Mouse (Mus musculus) heart, postnatal 14 days (tissue): ENCODE measurements at regions not wholly inside any gene's neighbourhood (a gene's known extent, or its start where the extent isn't known, plus 50 kb on each side); places are given as distances from the start of the nearest gene placed in this dataset.
A peak's percentile ranks its signal among the peaks of the same experiment; 100 is the strongest.

ENCODE experiments used
- DNase-seq, 2 experiments: peaks; one replicate each; pipeline ENCODE4 v3.0.0; 2021 to 2022
- intact Hi-C: fragments of 180-260 bp; cut with DNase I; formaldehyde crosslinking; loops from one replicate; pipeline ENCODE4 v1.15.1; 2025

DNA sequence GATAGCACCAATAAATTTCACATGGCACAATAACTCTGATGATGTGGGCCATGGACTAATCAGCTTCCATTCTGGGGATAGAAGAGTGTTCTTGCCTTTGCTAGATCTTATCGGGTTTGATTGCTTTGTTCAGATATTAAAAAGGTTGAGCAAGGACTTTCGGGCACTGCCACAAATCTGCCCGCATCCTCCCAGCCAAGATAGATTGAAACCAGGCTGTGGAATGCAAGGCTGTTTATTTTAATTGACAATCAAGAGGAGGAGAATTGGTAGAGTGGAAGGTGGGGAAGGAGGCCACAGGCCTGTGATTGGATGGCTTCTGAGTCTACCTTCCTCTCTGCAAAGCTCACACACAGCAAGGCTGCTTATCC, 106.5 kb upstream of the Cadm1 start:
- intact Hi-C loops: loop anchor here (5.0 kb wide), 1 partner anchor 104 kb away; no protein-coding TSS in a partner anchor
- DNase-seq: no peak

DNA sequence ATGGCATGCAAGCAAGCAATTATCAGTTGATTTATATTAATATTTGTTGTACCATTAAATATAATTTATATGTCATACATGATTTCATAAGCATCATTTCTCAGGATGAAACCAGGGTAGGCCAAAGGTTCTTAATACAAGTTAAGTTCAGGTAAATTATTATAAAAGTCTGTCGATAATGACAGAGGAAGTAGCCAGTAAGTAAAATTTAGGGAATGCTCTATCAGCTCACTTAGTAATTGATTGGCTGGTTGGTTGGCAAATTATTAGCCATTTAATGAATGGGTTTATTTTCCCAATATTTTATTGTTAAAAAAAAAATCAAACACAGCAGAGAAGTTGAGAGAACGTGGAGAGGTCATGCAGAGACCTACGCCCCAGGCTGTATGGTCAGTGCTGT, 105.8 kb upstream of the Cadm1 start:
- intact Hi-C loops: loop anchor here (5.0 kb wide), 1 partner anchor 103 kb away; no protein-coding TSS in a partner anchor
- no peak for DNase-seq

DNA sequence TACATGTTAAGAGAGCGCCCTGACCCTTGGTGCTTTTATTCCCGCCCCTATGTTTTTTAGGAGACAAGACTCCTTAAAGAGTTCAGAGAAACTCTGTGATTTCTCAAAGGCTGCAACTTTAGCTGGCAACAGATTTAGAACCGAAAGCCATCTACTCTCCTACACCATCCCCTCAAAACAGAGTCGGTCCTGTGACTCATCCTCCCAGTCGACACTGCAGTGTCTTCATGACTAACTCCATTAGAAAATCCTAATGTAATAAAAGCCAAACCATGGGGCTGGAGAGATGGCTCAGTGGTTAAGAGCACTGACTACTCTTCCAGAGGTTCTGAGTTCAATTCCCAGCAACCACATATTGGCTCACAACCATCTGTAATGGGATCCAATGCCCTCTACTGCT, 103.3 kb upstream of the Cadm1 start:
- DNase-seq: no peak
- intact Hi-C loops: no loop called here

DNA sequence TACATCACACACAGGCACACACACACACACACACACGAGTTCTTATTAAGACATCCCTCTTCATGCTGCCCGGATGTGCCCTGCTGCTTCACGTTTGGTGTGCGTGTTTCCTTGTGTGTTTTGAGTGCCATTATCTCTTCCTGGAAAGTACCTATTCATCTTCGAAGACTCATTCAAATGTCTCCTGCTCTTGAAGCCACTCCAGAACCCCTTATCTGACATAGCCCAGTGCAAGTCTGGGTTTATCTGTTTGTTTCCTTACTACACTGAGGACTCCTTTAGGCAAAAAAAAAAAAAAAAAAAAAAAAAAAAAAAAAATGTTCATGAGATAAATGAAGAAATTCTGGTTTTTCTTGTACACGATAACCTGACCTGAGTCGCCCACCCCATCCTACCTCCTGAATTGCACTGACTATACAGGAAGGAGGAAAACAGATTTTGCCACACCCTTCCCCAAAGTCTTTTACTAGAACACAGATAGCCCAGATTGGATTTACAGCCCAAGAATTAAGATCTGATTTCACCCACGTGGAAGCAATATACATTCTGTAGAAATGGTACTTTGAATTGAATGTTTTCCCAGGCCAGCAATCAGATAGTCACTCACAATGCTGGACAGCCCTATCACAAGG, 101.1 kb upstream of the Cadm1 start:
- DNase-seq: no peak
- intact Hi-C loops: no loop called here

DNA sequence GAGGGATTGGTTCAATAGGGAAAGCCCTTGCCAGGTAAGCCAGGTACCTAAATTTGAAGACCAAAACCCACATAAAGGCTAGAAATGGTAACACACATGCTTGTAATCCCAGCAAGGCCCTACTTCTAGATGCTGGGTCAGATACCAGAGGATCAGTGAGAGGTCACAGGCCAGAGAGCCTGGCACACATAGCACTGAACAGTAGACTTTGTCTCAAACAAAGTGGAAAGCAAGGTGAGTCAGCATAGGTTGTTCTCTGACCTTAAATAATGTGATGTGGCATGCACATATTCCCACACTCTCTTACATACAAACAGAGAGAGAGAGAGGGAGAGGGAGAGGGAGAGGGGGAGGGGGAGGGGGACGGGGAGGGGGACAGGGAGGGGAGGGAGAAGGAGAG, 100.3 kb upstream of the Cadm1 start:
- intact Hi-C loops: no loop called here
- no peak for DNase-seq

DNA sequence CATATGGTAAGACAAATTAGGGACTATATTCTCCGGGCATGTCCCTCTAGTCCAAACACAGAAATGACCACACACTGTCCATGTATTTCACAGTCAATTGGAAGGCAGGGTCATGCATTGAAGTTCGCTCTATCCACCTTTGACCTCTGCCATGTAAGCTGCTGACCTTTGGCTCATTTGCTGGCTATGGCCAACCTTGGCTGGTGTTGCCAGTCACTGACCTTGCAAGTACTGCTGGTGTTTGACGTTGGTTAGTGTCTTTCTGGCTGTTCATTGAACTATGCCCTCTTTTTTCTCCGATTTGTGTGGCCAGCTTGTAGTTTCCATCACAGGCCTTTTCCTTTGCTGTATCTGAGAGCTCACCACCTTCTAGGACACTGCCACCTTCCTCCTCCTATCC, 97.3 kb upstream of the Cadm1 start:
- intact Hi-C loops: no loop called here
- no peak for DNase-seq

DNA sequence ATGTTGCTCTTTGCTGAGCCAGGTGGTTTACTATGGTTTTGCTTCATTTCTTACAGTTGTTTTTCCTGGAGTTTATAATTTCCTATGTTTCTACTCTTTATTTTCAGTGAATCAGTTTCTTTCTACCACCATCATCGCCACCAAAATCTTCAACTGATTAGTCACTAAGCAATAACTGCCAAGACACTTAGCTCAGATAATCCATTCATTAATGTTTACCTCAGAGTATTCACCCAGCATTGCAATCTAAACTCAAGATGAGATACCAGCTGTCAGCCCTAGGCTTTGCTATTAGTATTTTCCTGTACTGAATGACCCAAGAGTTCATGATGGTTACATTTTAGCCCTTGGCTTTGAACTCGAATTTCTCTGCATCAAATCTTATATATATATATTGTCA, 96.8 kb upstream of the Cadm1 start:
- intact Hi-C loops: no loop called here
- no peak for DNase-seq

DNA sequence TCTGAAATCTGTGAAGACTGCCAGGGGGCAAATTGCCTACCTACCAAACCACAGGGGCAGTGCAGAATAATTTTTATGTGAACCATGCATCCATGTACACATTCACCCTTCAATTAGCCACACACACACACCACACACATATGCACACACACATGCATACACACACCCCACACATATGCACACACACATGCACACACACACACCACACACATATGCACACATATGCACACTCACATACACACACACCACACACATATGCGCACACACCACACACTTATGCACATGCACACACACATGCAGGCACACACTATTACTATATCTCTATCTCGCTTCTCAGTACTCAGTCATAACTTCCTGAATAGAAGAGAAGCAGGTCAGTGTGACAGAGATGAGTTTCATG, 95.9 kb upstream of the Cadm1 start:
- DNase-seq: no peak
- intact Hi-C loops: no loop called here

DNA sequence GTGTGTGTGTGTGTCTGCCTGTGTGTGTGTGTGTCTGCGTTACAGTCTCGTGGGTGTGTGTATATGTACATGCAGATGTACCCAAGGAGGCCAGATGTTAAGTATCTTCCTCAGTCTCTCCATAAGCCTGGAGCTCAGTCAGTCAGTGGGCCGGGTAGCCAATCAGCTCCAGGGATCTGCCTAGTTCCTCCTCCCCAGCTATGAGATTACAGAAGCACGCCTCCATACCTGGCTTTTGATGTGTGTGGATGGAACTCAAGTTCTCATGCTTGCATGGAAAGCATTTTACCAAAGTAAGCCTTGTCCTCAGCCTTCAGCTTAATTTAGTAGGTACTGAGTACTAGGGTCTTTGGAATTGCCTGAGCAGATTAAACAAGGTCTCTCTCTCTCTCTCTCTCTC, 91.0 kb upstream of the Cadm1 start:
- no peak for DNase-seq

DNA sequence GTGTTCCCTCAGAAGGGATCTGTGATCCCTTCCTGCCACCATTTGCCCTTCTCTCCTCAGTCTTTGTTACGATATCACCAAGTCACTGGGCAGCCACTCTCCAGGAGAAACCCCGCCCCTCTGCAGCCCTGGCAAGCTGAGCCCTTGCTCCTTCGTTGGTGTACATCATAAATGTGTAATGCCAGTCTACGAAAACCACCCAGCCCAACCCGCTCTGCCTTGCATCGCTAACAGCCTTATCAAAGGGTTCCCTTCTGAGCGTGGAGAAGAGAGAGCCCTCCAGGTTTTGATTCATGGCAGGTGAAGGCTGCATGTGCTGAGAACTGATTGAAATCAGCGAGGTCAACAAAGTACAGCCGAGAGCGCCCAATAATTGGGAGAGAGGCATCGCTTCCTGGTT, 90.5 kb upstream of the Cadm1 start:
- intact Hi-C loops: no loop called here
- no peak for DNase-seq

More for the DNA sequence above, 91.0 kb upstream of the Cadm1 start:
- intact Hi-C loops: no loop called here

DNA sequence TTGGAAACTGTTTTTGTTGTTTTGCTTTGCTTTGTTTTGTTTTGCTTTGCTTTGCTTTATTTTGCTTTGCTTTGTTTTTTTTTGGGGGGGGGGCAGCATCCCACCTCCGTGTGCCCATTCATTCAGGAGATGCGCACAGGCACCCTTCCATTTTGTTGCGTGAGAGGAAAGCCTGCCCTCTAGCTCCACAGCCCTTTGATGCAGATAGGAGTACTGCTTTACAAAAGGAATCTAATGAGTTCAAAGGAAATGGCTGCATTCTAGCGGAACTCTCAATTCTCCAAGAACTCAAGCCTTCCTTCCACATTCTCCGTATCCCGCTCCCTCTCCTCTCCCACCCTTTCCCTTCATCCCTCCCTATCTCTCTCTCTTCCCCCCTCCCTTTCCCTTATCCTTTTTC, 89.8 kb upstream of the Cadm1 start:
- intact Hi-C loops: no loop called here
- no peak for DNase-seq

DNA sequence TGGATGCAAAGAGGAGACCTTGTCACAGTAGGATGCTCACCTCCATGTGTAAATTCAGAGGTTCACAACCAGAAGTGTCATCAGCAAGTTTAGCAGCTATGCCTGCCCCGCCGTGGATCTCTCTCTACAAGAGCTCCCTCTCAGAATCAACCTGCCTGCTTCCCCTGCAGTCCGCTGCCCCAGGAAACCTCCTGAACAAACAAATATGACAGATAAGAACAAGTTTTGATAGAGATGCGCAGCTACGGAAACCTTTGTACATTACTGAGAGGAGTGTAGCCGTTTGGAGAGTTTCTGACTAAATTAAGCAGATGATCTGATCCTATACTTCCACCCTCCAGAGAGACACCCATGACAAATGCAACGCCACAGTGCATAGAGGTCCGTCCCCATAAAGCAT, 88.8 kb upstream of the Cadm1 start:
- DNase-seq: no peak
- intact Hi-C loops: no loop called here

DNA sequence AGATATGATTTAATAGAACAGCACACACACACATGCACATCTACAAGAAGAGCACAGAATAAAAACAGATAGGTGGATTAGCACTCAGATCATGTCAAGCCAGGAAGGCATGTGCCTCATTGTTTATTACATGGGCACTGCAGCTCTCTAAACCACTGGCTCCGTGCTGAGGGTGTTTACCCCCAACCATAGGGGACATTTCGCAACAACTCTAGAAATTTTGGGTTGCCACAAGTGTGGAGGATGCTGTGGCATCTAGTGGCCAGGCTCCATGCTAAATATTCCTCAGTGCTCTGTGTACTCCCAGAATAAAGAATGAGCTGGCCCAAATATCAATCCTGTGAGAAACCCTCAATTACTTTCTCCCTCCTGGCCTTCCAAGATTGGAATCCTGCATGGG, 85.8 kb upstream of the Cadm1 start:
- no peak for DNase-seq
- intact Hi-C loops: no loop called here

DNA sequence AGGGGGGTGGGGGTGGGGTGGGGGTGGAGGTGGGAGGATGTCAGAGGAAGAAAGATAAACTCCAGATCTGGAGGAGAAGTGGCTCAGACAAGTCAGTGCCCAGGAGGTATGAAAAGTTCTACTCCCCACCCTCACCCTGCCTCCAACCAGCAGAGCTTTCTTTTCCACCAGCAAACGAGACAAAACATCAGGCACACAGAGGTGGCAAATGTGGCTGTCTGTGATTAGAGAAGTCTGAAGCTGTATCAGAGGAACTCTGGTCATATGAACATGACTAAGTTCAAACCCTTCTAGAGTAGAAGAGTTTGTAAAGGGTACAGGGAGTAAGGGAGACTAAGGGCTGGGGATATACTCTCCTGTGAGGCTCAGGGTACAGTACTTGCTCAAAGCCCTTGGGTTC, 85.2 kb upstream of the Cadm1 start:
- intact Hi-C loops: no loop called here
- DNase-seq: no peak

DNA sequence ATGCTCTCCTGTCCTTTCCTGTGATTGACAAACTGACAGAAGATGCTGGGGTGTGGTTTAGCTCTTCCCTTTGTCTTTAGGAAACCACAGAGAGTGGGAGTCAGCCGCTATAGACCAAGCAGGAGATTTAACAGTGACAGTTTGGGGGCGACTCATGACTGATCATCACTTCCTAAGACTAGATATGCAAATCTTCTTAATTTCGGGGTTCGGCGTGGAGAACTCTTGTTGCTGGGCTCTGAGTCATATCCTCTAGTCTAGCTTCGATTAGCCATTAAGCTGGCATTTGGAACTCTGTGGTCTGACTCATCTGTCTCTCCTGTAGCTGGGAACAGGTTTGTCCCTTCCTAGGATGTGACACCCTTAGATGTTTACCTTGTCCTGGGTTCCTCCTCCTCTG, 84.6 kb upstream of the Cadm1 start:
- intact Hi-C loops: no loop called here

DNA sequence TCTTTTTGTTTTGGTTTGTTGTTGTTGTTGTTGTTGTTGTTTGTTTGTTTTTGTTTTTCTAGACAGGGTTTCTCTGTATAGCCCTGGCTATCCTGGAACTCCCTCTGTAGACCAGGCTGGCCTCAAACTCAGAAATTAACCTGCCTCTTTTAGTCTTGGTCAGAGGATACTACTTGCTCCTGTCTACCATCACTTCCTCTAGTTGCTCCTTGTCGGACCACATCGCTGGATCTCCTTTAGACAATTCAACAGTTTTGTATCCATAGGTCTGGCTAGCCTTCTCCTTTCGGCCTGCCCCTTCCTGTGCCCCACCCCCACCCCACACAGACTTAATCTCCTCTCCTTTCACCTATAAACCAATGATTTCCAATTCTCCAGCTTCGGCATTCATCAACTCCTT, 77.2 kb upstream of the Cadm1 start:
- DNase-seq: no peak
- intact Hi-C loops: no loop called here

More for the DNA sequence above, 84.6 kb upstream of the Cadm1 start:
- DNase-seq: no peak

DNA sequence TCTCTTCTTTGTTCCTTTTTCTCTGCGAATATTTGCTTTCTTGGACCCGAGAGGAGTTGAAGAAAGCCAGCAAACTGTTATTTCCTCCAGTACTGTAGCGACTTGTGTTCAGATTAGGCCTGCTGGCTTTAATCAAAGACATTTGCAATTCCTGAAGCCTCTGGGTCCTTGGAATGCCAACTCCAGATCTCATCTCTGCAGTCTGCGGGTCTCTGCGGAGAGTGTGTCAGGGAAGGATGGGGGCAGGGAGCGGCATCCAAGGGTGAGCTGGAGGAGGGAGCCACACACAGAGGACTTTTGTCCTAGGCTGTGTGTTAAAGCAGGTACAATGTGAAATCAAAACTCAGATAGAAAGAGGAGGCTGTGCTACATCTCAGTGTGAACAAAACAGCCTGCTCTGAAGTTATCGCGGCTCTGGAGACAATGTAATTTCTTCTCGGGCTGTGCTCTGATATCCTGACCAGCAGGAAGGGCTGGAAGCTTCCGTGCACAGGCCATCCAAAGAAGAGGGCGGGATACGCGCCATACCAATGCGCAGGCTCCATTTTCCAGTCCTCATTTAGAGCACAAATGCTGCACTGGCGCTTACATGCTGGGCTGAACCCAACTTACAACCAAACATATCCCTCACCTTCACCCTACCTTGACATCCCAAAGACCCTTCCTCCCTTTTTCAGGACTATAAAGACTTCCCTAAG, 71.1 kb upstream of the Cadm1 start:
- DNase-seq: peak; percentile 10 to 14
- intact Hi-C loops: no loop called here

DNA sequence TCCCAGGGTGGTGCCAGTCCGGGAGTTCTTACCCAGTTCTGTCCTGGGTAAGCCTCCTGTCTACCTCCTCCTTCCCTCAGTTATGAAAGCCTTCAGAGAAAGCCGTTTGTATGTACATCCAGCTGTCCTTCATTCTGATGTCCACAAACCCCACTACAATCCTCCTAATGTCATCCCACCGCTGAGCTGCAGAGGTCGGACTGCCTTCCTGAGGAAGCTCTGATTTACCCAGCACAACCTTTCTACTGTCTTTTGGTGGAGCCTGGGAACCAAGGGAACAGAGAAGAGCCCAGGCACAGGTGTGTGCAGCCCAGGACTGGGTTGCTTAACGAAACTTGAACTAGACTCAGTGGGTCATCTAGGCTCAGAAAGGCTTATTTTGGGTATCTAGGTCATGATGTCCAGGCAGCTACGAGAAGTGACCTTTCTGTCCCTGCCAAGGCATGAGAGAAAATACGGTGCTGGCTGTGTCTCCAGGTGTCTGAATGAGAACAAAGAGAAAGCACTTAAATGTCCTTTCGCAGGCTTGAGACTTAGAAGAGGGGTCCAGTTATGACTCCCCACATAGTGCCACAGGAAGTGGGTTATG, 70.4 kb upstream of the Cadm1 start:
- no peak for DNase-seq

DNA sequence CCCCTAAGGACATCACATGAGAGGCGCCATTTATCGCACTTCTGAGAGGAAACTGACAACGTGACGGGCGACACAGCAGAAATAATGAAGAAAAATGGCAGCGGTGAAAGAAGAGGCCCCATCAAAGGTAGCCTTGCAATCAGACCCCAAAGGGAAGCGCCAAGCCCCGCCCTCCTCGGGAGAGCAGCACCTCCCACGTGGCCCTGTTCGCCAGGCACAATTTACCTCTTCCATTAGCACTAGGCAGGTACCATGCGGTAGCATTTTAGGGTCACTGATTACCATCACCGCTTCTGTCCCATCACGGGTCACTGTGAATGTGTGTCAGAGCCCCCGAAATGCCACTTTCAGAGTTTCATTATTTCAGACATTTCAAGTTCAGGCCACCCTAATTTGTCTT, 69.7 kb upstream of the Cadm1 start:
- intact Hi-C loops: no loop called here
- no peak for DNase-seq

More for the DNA sequence above, 70.4 kb upstream of the Cadm1 start:
- intact Hi-C loops: no loop called here

DNA sequence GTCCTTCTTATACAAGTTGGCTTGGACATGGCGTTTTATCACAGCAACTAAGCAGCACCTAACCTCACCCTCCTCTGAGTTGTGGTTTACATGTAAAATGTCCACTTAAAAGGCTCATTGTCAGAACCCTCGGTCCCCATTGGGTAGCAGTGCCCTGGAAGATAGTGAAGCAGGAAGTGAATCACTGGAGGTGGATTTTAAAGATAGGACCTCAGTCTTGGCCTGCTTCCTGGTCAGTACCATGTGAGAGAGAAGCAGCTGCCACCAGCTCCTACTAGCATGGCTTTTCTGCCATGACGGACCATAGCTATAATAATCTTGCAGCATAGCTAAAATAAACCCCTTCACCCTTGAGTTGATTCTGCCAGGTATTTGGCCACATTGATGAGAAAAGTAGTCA, 68.1 kb upstream of the Cadm1 start:
- no peak for DNase-seq
- intact Hi-C loops: no loop called here

DNA sequence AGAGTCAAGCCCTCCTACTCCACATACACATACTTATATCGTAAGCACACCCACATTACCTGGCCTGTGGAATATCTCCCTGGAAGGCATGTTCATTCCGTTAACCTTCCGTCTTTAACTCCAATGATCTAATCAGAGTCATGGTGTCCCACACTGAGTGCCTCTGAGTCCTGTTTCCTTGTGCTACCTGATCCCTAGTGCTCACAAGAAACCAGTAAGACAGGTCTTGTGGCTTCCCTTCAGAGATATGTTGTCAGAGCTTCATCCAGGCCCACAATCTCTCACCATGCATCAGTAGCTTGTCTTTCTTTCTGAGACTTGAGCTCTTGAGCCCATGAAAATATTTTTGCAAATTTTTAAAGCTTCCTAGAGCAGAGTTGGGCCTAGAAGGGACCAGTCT, 63.2 kb upstream of the Cadm1 start:
- intact Hi-C loops: no loop called here
- DNase-seq: no peak

DNA sequence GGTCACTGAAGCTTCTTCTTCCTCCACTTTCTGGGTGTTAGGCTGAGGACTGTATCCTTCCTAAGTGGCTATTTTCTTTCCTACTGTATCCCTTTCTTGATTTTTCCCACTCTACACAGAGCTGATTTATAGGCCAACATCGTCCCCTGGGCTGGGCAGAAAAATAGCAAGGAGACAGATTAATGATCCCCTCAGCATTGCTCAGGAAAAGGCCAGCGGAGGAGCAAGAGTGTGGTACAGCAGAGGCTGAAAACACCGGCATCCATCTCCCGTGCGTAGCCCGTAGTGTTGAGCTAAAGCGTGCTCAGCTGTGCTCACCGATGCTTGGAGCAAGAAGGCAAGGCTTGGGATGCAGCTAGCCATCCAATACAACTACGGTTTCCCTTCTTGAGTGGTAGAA, 62.2 kb upstream of the Cadm1 start:
- DNase-seq: no peak
- intact Hi-C loops: no loop called here
